Mouse (Mus musculus) heart, embryonic 15.5 days (tissue): ENCODE data around the gene Baz2b. TPM values are rescaled to one million over a fixed set of nuclear protein-coding genes. Genes with fewer than 3 reads are reported as not detected.
"Not testable (repeated sequence)": the region's sequence is repeated elsewhere in the genome, so short reads cannot be mapped to it uniquely, and the experiment has no call there.

Experiments
- ATAC-seq: fragments of 200-750 bp; cut with Nextera tagmentation; replicated peaks from 2 replicates; pipeline ENCODE4 v1.8.0; 2017; ENCODE audit warnings: low read depth, moderate TSS enrichment; ENCODE audit not compliant: insufficient number of reproducible peaks, insufficient read depth, low FRiP score
- H3K27ac ChIP-seq: fragments of 300-500 bp; sonication (generic); 2 replicates; pipeline ENCODE4 v1.5.1; 2015; ENCODE audit warnings: mild to moderate bottlenecking, inconsistent platforms
- H3K27me3 ChIP-seq: fragments of 300-500 bp; sonication (generic); 2 replicates; pipeline ENCODE4 v1.6.1; 2015; ENCODE audit warnings: inconsistent platforms
- H3K36me3 ChIP-seq: fragments of 300-500 bp; sonication (generic); 2 replicates; pipeline ENCODE4 v1.6.1; 2015; ENCODE audit warnings: mild to moderate bottlenecking, inconsistent platforms
- H3K4me1 ChIP-seq: fragments of 300-500 bp; sonication (generic); replicated peaks from 2 replicates; pipeline ENCODE4 v1.6.1; 2015; ENCODE audit warnings: inconsistent platforms
- H3K4me2 ChIP-seq: fragments of 300-500 bp; sonication (generic); 2 replicates; pipeline ENCODE4 v1.6.1; 2015; ENCODE audit warnings: inconsistent platforms, mild to moderate bottlenecking, moderate library complexity
- H3K4me3 ChIP-seq: fragments of 300-500 bp; sonication (generic); 2 replicates; pipeline ENCODE4 v1.5.1; 2015; ENCODE audit warnings: mild to moderate bottlenecking, inconsistent platforms
- H3K9ac ChIP-seq: fragments of 300-500 bp; sonication (generic); 2 replicates; pipeline ENCODE4 v1.6.1; 2015; ENCODE audit warnings: mild to moderate bottlenecking, inconsistent platforms
- H3K9me3 ChIP-seq: fragments of 300-500 bp; sonication (generic); replicated peaks from 2 replicates; pipeline ENCODE4 v1.6.1; 2016; ENCODE audit warnings: inconsistent platforms
- WGBS: fragments of 180-500 bp; shearing (Covaris S2); methylation state at CpG from one replicate; pipeline ENCODE4 v1.1.7; 2015; ENCODE audit warnings: mixed read lengths; 5-methylcytosine and 5-hydroxymethylcytosine counted together
- polyA plus RNA-seq: library from polyadenylated mRNA; unstranded; fragments of >200 nt; fragmentation: Nextera tagmentation; extraction: Ambion mirVana; gene quantifications from 2 replicates; pipeline ENCODE4 v1.2.1, GENCODE M21; 2015

Gene Baz2b
- polyA plus RNA-seq, 1 experiment from 2014 or later = 42.3 TPM

GRCm38 (mm10) chr2:59851885-59852284 is 357.8 kb downstream of the Baz2b start:
- ATAC-seq, H3K9me3 ChIP-seq, H3K36me3 ChIP-seq, H3K4me2 ChIP-seq, H3K9ac ChIP-seq, H3K4me1 ChIP-seq, H3K27ac ChIP-seq, H3K4me3 ChIP-seq, H3K27me3 ChIP-seq: not testable (repeated sequence)
- WGBS = 79% methylated on average over 5 of the region's 5 CpGs

Other genes starting within 250 kb of the Baz2b start
- 51.5 and 51.8 TPM in 2 replicates for gene March7, start within 50 bp of the Baz2b start, polyA plus RNA-seq
- gene Cd302, start 74.6 kb upstream of the Baz2b start, polyA plus RNA-seq = 16.5 and 18.2 TPM in 2 replicates
- 1.3 and 5.0 TPM in 2 replicates for gene Ly75, start 173.5 kb upstream of the Baz2b start, polyA plus RNA-seq